Mouse (Mus musculus) forebrain, embryonic 16.5 days (tissue): ENCODE results near the gene H1f0. TPM values are rescaled to one million over a fixed set of nuclear protein-coding genes. Genes with fewer than 3 reads are reported as not detected.
A peak's percentile ranks its signal among the peaks of the same experiment; 100 is the strongest.

Experiments
- ATAC-seq: fragments of 200-750 bp; cut with Nextera tagmentation; 2 replicates; pipeline ENCODE4 v1.8.0; 2017; ENCODE audit warnings: mild to moderate bottlenecking, moderate library complexity
- H3K27ac ChIP-seq: fragments of 300-500 bp; sonication (generic); 2 replicates; pipeline ENCODE4 v1.5.1; 2014; ENCODE audit warnings: low read length, control low read depth
- H3K27me3 ChIP-seq: fragments of 300-500 bp; sonication (generic); replicated peaks from 2 replicates; pipeline ENCODE4 v1.6.1; 2014; ENCODE audit warnings: low read length; ENCODE audit not compliant: control insufficient read depth, insufficient read depth
- H3K36me3 ChIP-seq: fragments of 300-500 bp; sonication (generic); 2 replicates; pipeline ENCODE4 v1.6.1; 2014; ENCODE audit not compliant: control insufficient read depth, insufficient read depth
- H3K4me1 ChIP-seq: fragments of 300-500 bp; sonication (generic); replicated peaks from 2 replicates; pipeline ENCODE4 v1.6.1; 2014; ENCODE audit warnings: low read length; ENCODE audit not compliant: control insufficient read depth, insufficient read depth
- H3K4me2 ChIP-seq: fragments of 300-500 bp; sonication (generic); 2 replicates; pipeline ENCODE4 v1.6.1; 2014; ENCODE audit warnings: mild to moderate bottlenecking, low read length, control low read depth
- H3K4me3 ChIP-seq: fragments of 300-500 bp; sonication (generic); replicated peaks from 2 replicates; pipeline ENCODE4 v1.5.1; 2014; ENCODE audit warnings: mild to moderate bottlenecking, low read length, control low read depth
- H3K9ac ChIP-seq: fragments of 300-500 bp; sonication (generic); replicated peaks from 2 replicates; pipeline ENCODE4 v1.6.1; 2014; ENCODE audit warnings: low read depth, low read length, control low read depth
- H3K9me3 ChIP-seq: fragments of 300-500 bp; sonication (generic); 2 replicates; pipeline ENCODE4 v1.6.1; 2016; ENCODE audit warnings: low read length; ENCODE audit not compliant: control insufficient read depth
- WGBS: fragments of 180-500 bp; shearing (Covaris S2); extraction: QIAGEN DNeasy Blood & Tissue Kit; methylation state at CpG from one replicate; pipeline ENCODE4 v1.1.7; 2014; 5-methylcytosine and 5-hydroxymethylcytosine counted together
- polyA plus RNA-seq: library from polyadenylated mRNA; unstranded; fragments of >200 nt; fragmentation: Nextera tagmentation; extraction: Ambion mirVana; gene quantifications from 2 replicates; pipeline ENCODE4 v1.2.1, GENCODE M21; 2015

H1f0 gene
- polyA plus RNA-seq: 403 and 441 TPM in 2 replicates

DNA sequence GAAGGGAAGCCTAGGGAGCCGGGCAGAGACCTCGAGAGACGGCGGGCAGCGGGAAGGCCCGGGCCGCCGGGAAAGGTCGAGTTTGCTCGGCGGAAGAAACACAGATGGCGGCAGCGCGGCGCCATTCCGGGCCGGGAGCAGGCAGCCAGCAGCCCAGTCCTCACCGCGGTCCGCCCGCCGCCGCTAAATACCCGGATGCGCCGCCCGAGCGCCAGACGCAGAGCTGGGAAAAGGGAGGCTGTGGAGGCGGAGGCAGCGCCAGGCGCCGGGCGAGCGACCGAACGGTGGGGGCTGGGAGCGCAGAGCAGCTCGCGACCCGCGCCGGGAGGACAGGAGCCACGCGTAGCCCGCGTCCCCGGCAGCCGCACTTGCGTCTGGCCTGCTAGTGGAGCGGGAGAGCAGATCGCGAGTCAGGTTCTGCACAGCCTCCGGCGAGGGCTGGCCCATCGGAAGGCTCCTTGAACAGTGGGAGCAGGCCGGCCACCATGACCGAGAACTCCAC is at the start of gene H1f0:
Gene H1f0, plus strand, starts transcription at position 214 of the 502 bp plus-strand sequence.
- WGBS: under 1% methylated on average over 56 of the region's 58 CpGs
- ATAC-seq: peak; percentile 88
- Histone ChIP-seq H3K9me3 (no peaks in the 10 kb centered on the region), H3K9ac (peak within 1 kb of the TSS; percentile 93), H3K4me3 (peak within 1 kb of the TSS; percentile 82), H3K36me3 (no peaks in the 10 kb centered on the region), H3K4me1 (peaks cover 50% of the 10 kb centered on the region), H3K27ac (peak within 1 kb of the TSS; percentile 82), H3K27me3 (no peaks in the 10 kb centered on the region), H3K4me2 (peak within 1 kb of the TSS; percentile 85)

DNA sequence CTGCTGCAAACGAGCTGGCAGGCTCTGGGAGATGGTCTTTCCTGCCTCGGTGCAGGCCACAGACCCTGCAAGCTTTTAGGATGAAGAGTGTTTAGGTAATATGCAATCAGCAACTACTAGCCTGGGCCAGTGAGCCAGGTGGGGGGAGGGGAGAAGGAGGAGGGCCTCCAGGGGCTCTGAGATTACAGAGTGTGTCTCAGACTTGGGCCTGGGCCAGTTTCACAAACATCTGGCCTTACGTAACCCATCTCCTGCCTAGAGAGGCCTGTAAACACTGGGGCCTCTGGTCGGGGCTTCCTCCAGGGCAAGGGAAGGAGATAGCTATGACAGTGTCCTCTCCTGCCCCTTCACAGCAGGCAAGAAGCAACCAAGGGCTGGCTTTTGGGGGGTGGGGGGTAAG is 49.4 kb upstream of the H1f0 start:
- H3K4me1 ChIP-seq: peaks cover 18% of the 10 kb centered on the region
- no peak overlapping the region for H3K4me3 ChIP-seq
- no peak overlapping the region for H3K27ac ChIP-seq
- H3K9me3 ChIP-seq: no peaks in the 10 kb centered on the region
- no peak overlapping the region for H3K9ac ChIP-seq
- H3K4me2 ChIP-seq: no peak overlapping the region
- peaks cover 3% of the 10 kb centered on the region; the same call in 1 of the 2 replicates for H3K36me3 ChIP-seq
- 26% methylated on average over 4 of the region's 4 CpGs for WGBS
- no peak for ATAC-seq
- H3K27me3 ChIP-seq: no peaks in the 10 kb centered on the region

- Histone ChIP-seq H3K27me3 (no peaks in the 10 kb centered on the region), H3K9me3 (no peaks in the 10 kb centered on the region), H3K4me2 (no peak overlapping the region), H3K36me3 (peaks cover 3% of the 10 kb centered on the region; the same call in 1 of the 2 replicates), H3K9ac (no peak overlapping the region), H3K4me3 (no peak overlapping the region), H3K4me1 (peaks cover 18% of the 10 kb centered on the region), H3K27ac (no peak overlapping the region)
- no peak for ATAC-seq
- WGBS: 79% methylated on average over 4 of the region's 4 CpGs
These were observed 48.2 kb upstream of the H1f0 start for GRCm38 (mm10) chr15:78980084-78980483.

- WGBS: under 1% methylated on average over 56 of the region's 67 CpGs
- H3K4me2 ChIP-seq: peak overlapping the region; percentile 75
- no peaks in the 10 kb centered on the region for H3K9me3 ChIP-seq
- H3K36me3 ChIP-seq: no peaks in the 10 kb centered on the region
- no peaks in the 10 kb centered on the region for H3K27me3 ChIP-seq
- ATAC-seq: peak; percentile 75
- H3K4me3 ChIP-seq: peak overlapping the region; percentile 52
- peak overlapping the region; percentile 61 for H3K9ac ChIP-seq
- peak overlapping the region; percentile 56 for H3K27ac ChIP-seq
- peaks cover 23% of the 10 kb centered on the region for H3K4me1 ChIP-seq
These were observed 45.4 kb upstream of the H1f0 start for GRCm38 (mm10) chr15:78982658-78983435.

DNA sequence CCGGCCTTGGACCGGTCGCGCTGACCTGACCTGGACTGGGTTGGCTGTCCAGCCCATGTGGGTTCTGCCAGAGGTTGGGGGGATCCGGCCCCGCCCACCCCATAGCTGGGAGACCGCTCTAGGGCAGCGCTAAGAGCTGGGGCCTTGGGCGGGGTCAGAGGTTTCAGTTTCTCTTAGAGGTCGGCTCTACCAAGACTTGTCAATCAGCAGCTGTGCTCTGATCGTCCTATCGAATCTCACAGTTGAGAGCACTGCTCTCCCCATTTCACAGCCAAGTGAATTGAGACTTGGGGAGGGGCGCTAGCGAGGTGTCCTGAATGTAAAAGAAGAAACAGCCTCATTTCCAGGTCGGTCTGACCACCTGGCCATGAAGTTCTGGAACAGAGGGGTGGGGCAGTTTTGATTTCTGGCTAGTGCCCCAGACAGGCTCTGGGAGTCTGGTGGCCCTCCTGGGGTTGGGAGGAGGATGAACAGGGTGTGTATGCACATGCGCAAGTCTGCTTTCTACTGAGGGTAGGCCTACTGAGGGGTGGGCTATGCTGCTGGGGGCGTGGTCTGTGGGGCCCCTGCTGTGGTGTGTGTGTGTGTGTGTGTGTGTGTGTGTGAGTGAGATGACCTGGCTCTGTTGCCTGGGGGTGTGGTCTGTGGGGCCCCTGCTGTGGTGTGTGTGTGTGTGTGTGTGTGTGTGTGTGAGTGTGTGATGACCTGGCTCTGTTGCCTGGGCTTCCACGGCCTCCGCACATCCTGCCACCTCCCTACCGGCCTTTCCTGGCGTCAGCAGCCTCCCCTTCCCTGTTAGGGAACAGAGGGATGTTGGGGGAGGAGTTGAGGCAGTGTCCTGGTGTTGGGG is 44.6 kb upstream of the H1f0 start:
- Histone ChIP-seq H3K4me1 (peaks cover 30% of the 10 kb centered on the region), H3K4me3 (peak overlapping the region; percentile 52), H3K9me3 (no peaks in the 10 kb centered on the region), H3K36me3 (no peaks in the 10 kb centered on the region), H3K9ac (peak overlapping the region; percentile 61), H3K27me3 (no peaks in the 10 kb centered on the region), H3K4me2 (peak overlapping the region; percentile 75), H3K27ac (peak overlapping the region; percentile 56)
- WGBS: under 1% methylated on average over 21 of the region's 21 CpGs
- peak; percentile 7; the same call in 1 of the 2 replicates for ATAC-seq

DNA sequence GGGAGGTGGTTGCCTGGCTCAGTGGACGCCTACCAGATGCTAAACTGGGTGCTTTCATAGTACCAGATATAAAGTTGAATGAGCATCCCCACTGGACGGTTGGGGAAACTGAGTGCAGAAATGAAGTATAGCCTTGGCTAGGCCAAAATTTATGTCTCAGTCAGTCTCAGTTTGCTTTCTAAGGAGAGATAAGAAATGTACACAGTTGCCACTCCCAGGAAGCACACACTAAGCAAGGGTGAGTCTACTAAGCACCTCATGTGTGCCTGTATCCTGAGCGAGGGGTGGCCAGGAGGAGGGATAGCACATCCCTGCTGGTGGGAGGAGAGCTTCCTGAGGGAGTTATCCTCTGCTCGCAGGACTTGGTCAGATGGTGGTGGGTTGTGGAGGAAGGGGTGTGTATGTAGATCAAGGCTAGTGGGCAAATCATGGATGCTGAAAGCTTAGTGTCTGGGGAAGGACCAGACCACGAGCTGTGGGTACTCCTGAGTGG is 43.9 kb upstream of the H1f0 start:
- Histone ChIP-seq H3K4me2 (no peak overlapping the region), H3K4me3 (no peak overlapping the region), H3K4me1 (peaks cover 28% of the 10 kb centered on the region), H3K27me3 (no peaks in the 10 kb centered on the region), H3K27ac (no peak overlapping the region), H3K9ac (no peak overlapping the region), H3K36me3 (no peaks in the 10 kb centered on the region), H3K9me3 (no peaks in the 10 kb centered on the region)
- WGBS: 41% methylated on average over 5 of the region's 5 CpGs
- no peak for ATAC-seq

GRCm38 (mm10) chr15:78986536-78987220 is 41.6 kb upstream of the H1f0 start:
- no peaks in the 10 kb centered on the region for H3K27me3 ChIP-seq
- 63% methylated on average over 11 of the region's 11 CpGs for WGBS
- H3K9ac ChIP-seq: no peak overlapping the region
- no peaks in the 10 kb centered on the region for H3K9me3 ChIP-seq
- H3K36me3 ChIP-seq: 0 out of 2 replicates have a peak, but pooled peaks cover 3% of the 10 kb centered on the region
- H3K4me2 ChIP-seq: no peak overlapping the region
- H3K27ac ChIP-seq: no peak overlapping the region
- no peak for ATAC-seq
- no peak overlapping the region for H3K4me3 ChIP-seq
- H3K4me1 ChIP-seq: peaks cover 28% of the 10 kb centered on the region

GRCm38 (mm10) chr15:78988499-78988971 is 39.7 kb upstream of the H1f0 start:
- peak overlapping the region; percentile 0; the same call in 1 of the 2 replicates for H3K27ac ChIP-seq
- peak; percentile 82 for ATAC-seq
- H3K4me1 ChIP-seq: peaks cover 16% of the 10 kb centered on the region
- no peak overlapping the region for H3K9ac ChIP-seq
- peaks cover 9% of the 10 kb centered on the region; the same call in 1 of the 2 replicates for H3K36me3 ChIP-seq
- no peaks in the 10 kb centered on the region for H3K9me3 ChIP-seq
- WGBS: 17% methylated on average over 14 of the region's 14 CpGs
- H3K27me3 ChIP-seq: no peaks in the 10 kb centered on the region
- H3K4me3 ChIP-seq: no peak overlapping the region
- H3K4me2 ChIP-seq: no peak overlapping the region
